ENCODE assay signal across 8 mouse cellular contexts in the genomic region with DNA sequence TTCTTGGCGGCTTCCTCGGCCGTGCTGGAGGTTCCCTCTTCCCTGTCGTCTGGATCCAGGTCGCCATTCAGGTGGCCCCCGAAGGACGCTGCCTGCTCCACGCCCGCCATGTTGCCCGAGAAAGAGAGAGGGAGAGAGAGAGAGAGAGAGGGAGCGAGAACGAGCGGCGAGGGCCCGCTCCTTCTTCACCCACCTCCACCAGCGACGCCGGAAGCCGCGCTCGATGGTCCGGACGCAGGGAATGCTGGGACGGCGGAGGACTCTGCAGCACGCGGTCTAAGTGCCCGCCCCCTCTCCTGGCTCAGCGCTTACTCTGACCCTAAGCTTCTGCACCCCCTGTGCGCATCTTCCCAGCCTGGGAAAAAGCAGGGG. TPM values are rescaled to one million over a fixed set of nuclear protein-coding genes. Genes with fewer than 3 reads are reported as not detected.
DNase-seq lines count a peak whose midpoint lies in the region; ATAC-seq and TF ChIP-seq lines count a peak whose summit lies in the region.

No protein-coding gene starts in this region.

- peak overlapping the region; percentile 88 for H3K4me2 ChIP-seq in embryonic facial prominence, embryonic 13.5 days
- H3K4me2 ChIP-seq in limb, embryonic 12.5 days: peak overlapping the region; percentile 90
- H3K4me2 ChIP-seq in midbrain, embryonic 14.5 days (ENCODE audit: low read length): peak overlapping the region; percentile 76

- peaks cover 25% of the 10 kb centered on the region for H3K36me3 ChIP-seq in embryonic facial prominence, embryonic 13.5 days
- H3K36me3 ChIP-seq in heart, adult 2 months (ENCODE audit: control insufficient read depth, insufficient read depth, low read length): peaks cover 5% of the 10 kb centered on the region
- H3K36me3 ChIP-seq in limb, embryonic 12.5 days: peaks cover 25% of the 10 kb centered on the region
- peaks cover 23% of the 10 kb centered on the region for H3K36me3 ChIP-seq in midbrain, embryonic 14.5 days (ENCODE audit: control insufficient read depth, insufficient read depth, low read length)

- no peak for TF ChIP-seq EP300 in heart, adult 2 months (IDR thresholded peaks at IDR 0.05; ENCODE audit: insufficient read depth, low read depth, low read length)

- peaks cover 16% of the 10 kb centered on the region; the same call in 1 of the 2 replicates for H3K4me1 ChIP-seq in embryonic facial prominence, embryonic 13.5 days
- peaks cover 2% of the 10 kb centered on the region; the same call in 1 of the 2 replicates for H3K4me1 ChIP-seq in heart, adult 2 months (ENCODE audit: control insufficient read depth, insufficient read depth, low read length)
- H3K4me1 ChIP-seq in limb, embryonic 12.5 days (replicated peaks): peaks cover 10% of the 10 kb centered on the region
- peaks cover 5% of the 10 kb centered on the region for H3K4me1 ChIP-seq in midbrain, embryonic 14.5 days (ENCODE audit: control insufficient read depth, insufficient read depth, low read length)

- H3K4me3 ChIP-seq in embryonic facial prominence, embryonic 13.5 days: peak overlapping the region; percentile 96
- H3K4me3 ChIP-seq in heart, adult 2 months: peak overlapping the region; percentile 98
- H3K4me3 ChIP-seq in limb, embryonic 12.5 days (replicated peaks): peak overlapping the region; percentile 77
- H3K4me3 ChIP-seq in midbrain, embryonic 14.5 days (replicated peaks; ENCODE audit: low read depth, low read length): peak overlapping the region; percentile 93

- intact Hi-C loops in heart, adult 2 months (cut with DNase I): no loop called here

- no peaks in the 10 kb centered on the region; the same call in 1 of the 2 replicates for H3K79me2 ChIP-seq in heart, adult 2 months (replicated peaks; ENCODE audit: control insufficient read depth, insufficient read depth, low read length)

- H3K27ac ChIP-seq in embryonic facial prominence, embryonic 13.5 days: peak overlapping the region; percentile 94
- H3K27ac ChIP-seq in heart, adult 2 months: peak overlapping the region; percentile 84
- H3K27ac ChIP-seq in limb, embryonic 12.5 days: peak overlapping the region; percentile 89
- peak overlapping the region; percentile 93 for H3K27ac ChIP-seq in midbrain, embryonic 14.5 days (replicated peaks; ENCODE audit: low read depth, low read length)

- H3K27me3 ChIP-seq in embryonic facial prominence, embryonic 13.5 days: no peaks in the 10 kb centered on the region
- no peaks in the 10 kb centered on the region for H3K27me3 ChIP-seq in heart, adult 2 months (ENCODE audit: control insufficient read depth, insufficient read depth, low read length)
- no peaks in the 10 kb centered on the region for H3K27me3 ChIP-seq in limb, embryonic 12.5 days
- no peaks in the 10 kb centered on the region for H3K27me3 ChIP-seq in midbrain, embryonic 14.5 days (ENCODE audit: control insufficient read depth, insufficient read depth, low read length)

- TF ChIP-seq CTCF in heart, adult 2 months (IDR thresholded peaks at IDR 0.05): no peak

- peak; percentile 85 for TF ChIP-seq POLR2A in heart, adult 2 months (IDR thresholded peaks at IDR 0.05; ENCODE audit: insufficient read depth, low read depth, low read length)

- peak; percentile 88 for DNase-seq in 416B (ENCODE audit: low read depth)
- peak; percentile 67 to 75 for DNase-seq in adrenal gland, postnatal 4 days (ENCODE audit: low spot score in 2 of 2)
- peak; percentile 90 for DNase-seq in heart, adult 2 months
- DNase-seq in kidney, adult 8-10 months: peak; percentile 82 to 87
- DNase-seq in midbrain, embryonic 14.5 days: peak; percentile 96
- DNase-seq in spleen, adult 12 weeks (ENCODE audit: low spot score): peak; percentile 73

- no peaks in the 10 kb centered on the region for H3K9me3 ChIP-seq in embryonic facial prominence, embryonic 13.5 days
- H3K9me3 ChIP-seq in limb, embryonic 12.5 days: no peaks in the 10 kb centered on the region
- H3K9me3 ChIP-seq in midbrain, embryonic 14.5 days (ENCODE audit: control insufficient read depth, low read length): no peaks in the 10 kb centered on the region

- peak; percentile 95 for ATAC-seq in embryonic facial prominence, embryonic 13.5 days (ENCODE audit: insufficient number of reproducible peaks, insufficient read depth, low FRiP score, low TSS enrichment, low read depth)
- ATAC-seq in limb, embryonic 12.5 days (ENCODE audit: insufficient number of reproducible peaks, insufficient read depth, low FRiP score, low TSS enrichment, low read depth): peak; percentile 97
- ATAC-seq in midbrain, embryonic 14.5 days (ENCODE audit: low FRiP score, low TSS enrichment): peak; percentile 98

- H3K9ac ChIP-seq in embryonic facial prominence, embryonic 13.5 days: peak overlapping the region; percentile 95
- H3K9ac ChIP-seq in heart, adult 2 months (ENCODE audit: low read depth, low read length): peak overlapping the region; percentile 88
- peak overlapping the region; percentile 93 for H3K9ac ChIP-seq in limb, embryonic 12.5 days (replicated peaks)
- H3K9ac ChIP-seq in midbrain, embryonic 14.5 days (replicated peaks; ENCODE audit: low read length): peak overlapping the region; percentile 91

- 1% methylated on average over 23 of the region's 30 CpGs for WGBS in embryonic facial prominence, embryonic 13.5 days
- WGBS in heart, adult 2 months: 0% methylated on average over 24 of the region's 30 CpGs
- WGBS in limb, embryonic 12.5 days: 0% methylated on average over 24 of the region's 30 CpGs
- WGBS in midbrain, embryonic 14.5 days: under 1% methylated on average over 23 of the region's 30 CpGs

RNA-seq across cellular contexts. Expression of a gene that starts 7.3 kb away (rescaled TPM):
- total RNA-seq in adrenal gland, postnatal 4 days (2021): 100 to 1,000 TPM; 217 to 253 TPM
- polyA plus RNA-seq in embryonic facial prominence, embryonic 13.5 days (2015; fragmentation: Nextera tagmentation; extraction: Ambion mirVana): 197 and 212 TPM in 2 replicates
- total RNA-seq in heart, adult 2 months (2021): 100 to 1,000 TPM; 111 to 114 TPM
- 45.4 and 90.6 TPM in 2 replicates for polyA plus RNA-seq in heart, adult 2 months (2012; rRNA removed)
- 207 TPM in 2 replicates for polyA plus RNA-seq in limb, embryonic 12.5 days (2016; fragmentation: Nextera tagmentation; extraction: Ambion mirVana)
- 142 and 173 TPM in 2 replicates for polyA plus RNA-seq in midbrain, embryonic 14.5 days (2014; fragmentation: Nextera tagmentation; extraction: Ambion mirVana)

RNA-seq across cellular contexts. Expression of a gene that starts 58.2 kb away (rescaled TPM):
- total RNA-seq in adrenal gland, postnatal 4 days (2021): under 1 TPM; 0.11 to 0.20 TPM
- 1.9 and 2.9 TPM in 2 replicates for polyA plus RNA-seq in embryonic facial prominence, embryonic 13.5 days (2015; fragmentation: Nextera tagmentation; extraction: Ambion mirVana)
- total RNA-seq in heart, adult 2 months (2021): not detected
- not detected in 2 replicates for polyA plus RNA-seq in heart, adult 2 months (2012; rRNA removed)
- 1.4 TPM in 2 replicates for polyA plus RNA-seq in limb, embryonic 12.5 days (2016; fragmentation: Nextera tagmentation; extraction: Ambion mirVana)
- 0.26 and 0.84 TPM in 2 replicates for polyA plus RNA-seq in midbrain, embryonic 14.5 days (2014; fragmentation: Nextera tagmentation; extraction: Ambion mirVana)

Comparison
In these comparisons a context has a peak if more than half of its experiments do, and no peak if none do; other contexts are left out.
1. Peak in every context shown above with its lines: DNase-seq, ATAC-seq, H3K4me3 ChIP-seq and H3K27ac ChIP-seq.